Comparison of ENCODE assay signal across 8 mouse cellular contexts in genomic region chrX:94122709-94123058, GRCm38 (mm10). TPM values are rescaled to one million over a fixed set of nuclear protein-coding genes. Genes with fewer than 3 reads are reported as not detected.
DNase-seq lines count a peak whose midpoint lies in the region; ATAC-seq lines count a peak whose summit lies in the region.

No protein-coding gene starts in this region.

- H3K9me3 ChIP-seq in erythroblast, embryonic 14.5 days (ENCODE audit: control insufficient read depth, low read length) = peaks cover 14% of the 10 kb centered on the region
- H3K9me3 ChIP-seq in intestine, embryonic 15.5 days = no peaks in the 10 kb centered on the region
- H3K9me3 ChIP-seq in neural tube, embryonic 15.5 days (replicated peaks) = no peaks in the 10 kb centered on the region

- peak overlapping the region; percentile 99 for H3K27ac ChIP-seq in intestine, embryonic 15.5 days
- peak overlapping the region; percentile 97 for H3K27ac ChIP-seq in neural tube, embryonic 15.5 days (replicated peaks)

- ATAC-seq in erythroblast, adult 5-6 weeks (replicated peaks; ENCODE audit: low FRiP score, poor library complexity, severe bottlenecking) = no peak
- peak; percentile 69; the same call in 1 of the 2 replicates for ATAC-seq in intestine, embryonic 15.5 days
- peak; percentile 78 for ATAC-seq in neural tube, embryonic 15.5 days (ENCODE audit: low FRiP score)

- peak; percentile 42 for DNase-seq in ovary, postnatal 10 days (ENCODE audit: low spot score)
- no peak for DNase-seq in ovary, postnatal 36 days (ENCODE audit: low spot score)
- no peak for DNase-seq in layer of hippocampus, adult 9-11 months
- DNase-seq in testis, postnatal 10 days (ENCODE audit: low spot score) = no peak

- H3K4me1 ChIP-seq in erythroblast, embryonic 14.5 days (ENCODE audit: control insufficient read depth) = peaks cover 14% of the 10 kb centered on the region
- H3K4me1 ChIP-seq in intestine, embryonic 15.5 days (replicated peaks) = no peaks in the 10 kb centered on the region
- H3K4me1 ChIP-seq in neural tube, embryonic 15.5 days = peaks cover 4% of the 10 kb centered on the region

- H3K4me3 ChIP-seq in erythroblast, embryonic 14.5 days (replicated peaks) = peak overlapping the region; percentile 81
- peak overlapping the region; percentile 61 for H3K4me3 ChIP-seq in intestine, embryonic 15.5 days (replicated peaks)
- H3K4me3 ChIP-seq in neural tube, embryonic 15.5 days (replicated peaks) = peak overlapping the region; percentile 55

- H3K27me3 ChIP-seq in erythroblast, embryonic 14.5 days (ENCODE audit: control insufficient read depth) = peaks cover 32% of the 10 kb centered on the region
- H3K27me3 ChIP-seq in intestine, embryonic 15.5 days (replicated peaks) = peaks cover 4% of the 10 kb centered on the region; the same call in 1 of the 2 replicates
- peaks cover 27% of the 10 kb centered on the region for H3K27me3 ChIP-seq in neural tube, embryonic 15.5 days (replicated peaks)

- peak overlapping the region; percentile 84 for H3K9ac ChIP-seq in intestine, embryonic 15.5 days
- H3K9ac ChIP-seq in neural tube, embryonic 15.5 days (replicated peaks) = peak overlapping the region; percentile 77

- WGBS in intestine, embryonic 15.5 days = 10% methylated on average over 53 of the region's 53 CpGs
- 15% methylated on average over 34 of the region's 53 CpGs for WGBS in neural tube, embryonic 15.5 days

- H3K36me3 ChIP-seq in erythroblast, embryonic 14.5 days (ENCODE audit: control insufficient read depth) = no peaks in the 10 kb centered on the region
- no peaks in the 10 kb centered on the region for H3K36me3 ChIP-seq in intestine, embryonic 15.5 days
- H3K36me3 ChIP-seq in neural tube, embryonic 15.5 days = no peaks in the 10 kb centered on the region

- H3K4me2 ChIP-seq in intestine, embryonic 15.5 days (replicated peaks) = peak overlapping the region; percentile 30
- peak overlapping the region; percentile 64 for H3K4me2 ChIP-seq in neural tube, embryonic 15.5 days

RNA-seq across cellular contexts. Expression of gene Zfx, which starts 0.8 kb away (rescaled TPM):
- 0.04 and 0.08 TPM in 2 replicates for polyA plus RNA-seq in erythroblast, embryonic 14.5 days (2012)
- total RNA-seq in erythroblast, adult 5-6 weeks (2015; ENCODE audit: low replicate concordance) = 11.1 and 23.6 TPM in 2 replicates
- total RNA-seq in erythroblast, adult 5-6 weeks (2017; ENCODE audit: low replicate concordance) = 12.4 and 25.9 TPM in 2 replicates
- polyA plus RNA-seq in intestine, embryonic 15.5 days (2015; fragmentation: Nextera tagmentation; extraction: Ambion mirVana) = 27.2 and 27.8 TPM in 2 replicates
- polyA plus RNA-seq in neural tube, embryonic 15.5 days (2015; fragmentation: Nextera tagmentation; extraction: Ambion mirVana) = 16.6 and 20.8 TPM in 2 replicates

Comparison
In these comparisons a context has a peak if more than half of its experiments do, and no peak if none do; other contexts are left out.
1. RNA of gene Zfx, which starts 0.8 kb away (polyA plus RNA-seq): 27.2 to 27.8 TPM in intestine, embryonic 15.5 days and 16.6 to 20.8 TPM in neural tube, embryonic 15.5 days; 0.04 to 0.08 TPM in erythroblast, embryonic 14.5 days; every median in the first group is over 10 times any median in the second.
2. Peak in every context shown above with its lines, with median percentiles within 50 percentile points of each other: H3K4me3 ChIP-seq.